Mouse (Mus musculus) liver, adult 2 months (tissue): ENCODE data around the gene Hnrnph2. TPM values are rescaled to one million over a fixed set of nuclear protein-coding genes. Genes with fewer than 3 reads are reported as not detected.

Source experiments
- DNase-seq: peaks from one replicate; pipeline ENCODE4 v3.0.0-alpha.2; 2011; ENCODE audit warnings: low read depth, low spot score; ENCODE audit errors: extremely low read depth
- H3K27ac ChIP-seq: fragments of 200-500 bp; replicated peaks from 2 replicates; pipeline ENCODE4 v1.5.1; 2012; ENCODE audit warnings: low read depth, mild to moderate bottlenecking, control low read depth, inconsistent platforms, low read length; ENCODE audit not compliant: insufficient read depth
- H3K27me3 ChIP-seq: fragments of 200-500 bp; 2 replicates; pipeline ENCODE4 v1.6.1; 2012; ENCODE audit warnings: mild to moderate bottlenecking, moderate library complexity, low read length, inconsistent platforms; ENCODE audit not compliant: control insufficient read depth, insufficient read depth
- H3K36me3 ChIP-seq: fragments of 200-500 bp; 2 replicates; pipeline ENCODE4 v1.6.1; 2012; ENCODE audit warnings: low read length, inconsistent platforms; ENCODE audit not compliant: control insufficient read depth, insufficient read depth
- H3K4me1 ChIP-seq: fragments of 200-500 bp; 2 replicates; pipeline ENCODE4 v1.6.1; 2011; ENCODE audit warnings: low read length; ENCODE audit not compliant: control insufficient read depth, insufficient read depth
- H3K4me3 ChIP-seq: fragments of 200-500 bp; 2 replicates; pipeline ENCODE4 v1.5.1; 2011; ENCODE audit warnings: low read depth, mild to moderate bottlenecking, control low read depth, low read length, moderate library complexity; ENCODE audit not compliant: insufficient read depth
- H3K79me2 ChIP-seq: fragments of 200-500 bp; 2 replicates; pipeline ENCODE4 v1.6.1; 2012; ENCODE audit warnings: inconsistent platforms, mild to moderate bottlenecking, low read length, moderate library complexity; ENCODE audit not compliant: control insufficient read depth, insufficient read depth
- H3K9ac ChIP-seq: fragments of 200-500 bp; 2 replicates; pipeline ENCODE4 v1.6.1; 2012; ENCODE audit warnings: low read depth, mild to moderate bottlenecking, control low read depth, inconsistent platforms, low read length
- CTCF ChIP-seq: fragments of 200-500 bp; IDR thresholded peaks from 2 replicates; pipeline ENCODE4 v1.5.1; 2011; ENCODE audit warnings: low read depth, low read length, control low read depth
- POLR2A ChIP-seq: fragments of 200-500 bp; IDR thresholded peaks from 2 replicates; pipeline ENCODE4 v1.6.1; 2011; ENCODE audit warnings: low read length, control low read depth; ENCODE audit not compliant: insufficient read depth; ENCODE audit errors: extremely low read depth
- WGBS: fragments of 180-500 bp; shearing (Covaris S2); methylation state at CpG from one replicate; pipeline ENCODE4 v1.1.7; 2018; 5-methylcytosine and 5-hydroxymethylcytosine counted together
- polyA plus RNA-seq: library from polyadenylated mRNA; depleted of rRNA; stranded (reverse); fragments of >200 nt; gene quantifications from 2 replicates; pipeline ENCODE4 v1.2.3, GENCODE M21; 2012
- total RNA-seq: library from RNA; depleted of rRNA; stranded (reverse); fragments of >200 nt; gene quantifications from 2 replicates; pipeline ENCODE4 v1.2.3, GENCODE M21; 2014

Hnrnph2 gene
- total and polyA plus RNA-seq, 2 experiments = 6.7 to 42.8 TPM

DNA sequence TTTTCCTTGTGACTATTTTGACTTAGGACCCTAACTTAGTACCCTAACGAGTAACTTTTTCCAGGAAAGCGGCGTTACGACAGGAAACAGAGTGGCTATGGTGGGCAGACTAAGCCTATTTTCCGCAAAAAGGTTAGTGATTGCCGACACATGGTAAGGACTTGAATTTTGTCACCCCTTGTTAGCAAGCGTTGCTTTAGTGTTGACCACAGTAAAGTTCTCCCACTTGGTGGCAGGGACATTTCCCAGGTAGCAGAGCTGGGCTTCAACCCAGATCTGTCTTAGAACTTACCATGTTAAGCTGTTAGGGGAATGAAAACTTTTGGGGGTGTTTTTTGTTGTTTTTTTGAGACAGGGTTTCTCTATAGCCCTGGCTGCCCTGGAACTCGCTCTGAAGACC lies 14.5 kb upstream of the Hnrnph2 start:
- Histone ChIP-seq H3K9ac (peak overlapping the region; percentile 59; the same call in 1 of the 2 replicates), H3K36me3 (peaks cover 13% of the 10 kb centered on the region), H3K4me1 (peaks cover 3% of the 10 kb centered on the region; the same call in 1 of the 2 replicates), H3K79me2 (no peaks in the 10 kb centered on the region), H3K27me3 (no peaks in the 10 kb centered on the region), H3K27ac (no peak overlapping the region), H3K4me3 (peak overlapping the region; percentile 19; the same call in 1 of the 2 replicates)
- no peak for TF ChIP-seq CTCF
- 13% methylated on average over 8 of the region's 8 CpGs for WGBS
- no peak for DNase-seq

DNA sequence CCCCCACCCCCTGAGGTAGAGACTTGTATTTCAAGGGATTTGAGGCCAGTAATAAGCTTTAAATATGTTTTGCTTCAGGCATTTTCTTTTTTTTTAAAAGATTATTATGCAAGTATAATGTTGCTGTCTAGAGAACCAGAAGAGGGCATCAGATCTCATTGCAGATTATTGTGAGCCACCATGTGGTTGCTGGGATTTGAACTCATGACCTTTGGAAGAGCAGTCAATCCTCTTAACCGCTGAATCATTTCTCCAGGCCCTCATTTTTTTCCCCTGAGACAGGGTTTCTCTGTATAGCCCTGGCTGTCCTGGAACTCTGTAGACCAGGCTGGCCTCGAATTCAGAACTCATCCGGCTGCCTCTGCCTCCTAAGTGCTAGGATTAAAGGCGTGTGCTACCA lies 12.7 kb upstream of the Hnrnph2 start:
- Histone ChIP-seq H3K27ac (no peak overlapping the region), H3K36me3 (peaks cover 13% of the 10 kb centered on the region), H3K4me1 (peaks cover 3% of the 10 kb centered on the region; the same call in 1 of the 2 replicates), H3K27me3 (no peaks in the 10 kb centered on the region), H3K9ac (no peak overlapping the region), H3K79me2 (no peaks in the 10 kb centered on the region), H3K4me3 (no peak overlapping the region)
- no peak for TF ChIP-seq POLR2A
- DNase-seq = no peak
- 88% methylated on average over 4 of the region's 4 CpGs for WGBS

DNA sequence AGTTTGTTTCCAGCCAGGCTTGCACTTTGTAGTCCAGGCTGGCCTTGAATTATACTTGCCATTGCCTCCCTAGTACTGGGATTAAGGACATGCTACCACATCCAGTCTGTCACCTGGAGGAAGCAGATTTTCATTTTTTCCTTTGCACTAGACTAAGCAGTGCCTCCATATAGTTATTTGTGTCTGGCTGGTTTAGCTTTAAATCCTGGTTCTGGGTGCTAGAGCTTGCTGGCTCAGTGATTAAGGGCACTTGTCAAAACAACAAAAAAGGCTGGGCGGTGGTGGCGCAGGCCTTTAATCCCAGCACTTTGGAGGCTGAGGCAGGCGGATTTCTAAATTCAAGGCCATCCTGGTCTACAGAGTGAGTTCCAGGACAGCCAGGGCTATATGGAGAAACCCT lies 12.0 kb upstream of the Hnrnph2 start:
- no peak for DNase-seq
- H3K79me2 ChIP-seq = no peaks in the 10 kb centered on the region
- no peak overlapping the region for H3K4me3 ChIP-seq
- H3K27me3 ChIP-seq = no peaks in the 10 kb centered on the region
- no peak overlapping the region for H3K9ac ChIP-seq
- TF ChIP-seq CTCF = no peak
- TF ChIP-seq POLR2A = no peak
- H3K36me3 ChIP-seq = peaks cover 13% of the 10 kb centered on the region
- 98% methylated on average over 3 of the region's 3 CpGs for WGBS
- no peak overlapping the region for H3K27ac ChIP-seq
- H3K4me1 ChIP-seq = peaks cover 3% of the 10 kb centered on the region; the same call in 1 of the 2 replicates

DNA sequence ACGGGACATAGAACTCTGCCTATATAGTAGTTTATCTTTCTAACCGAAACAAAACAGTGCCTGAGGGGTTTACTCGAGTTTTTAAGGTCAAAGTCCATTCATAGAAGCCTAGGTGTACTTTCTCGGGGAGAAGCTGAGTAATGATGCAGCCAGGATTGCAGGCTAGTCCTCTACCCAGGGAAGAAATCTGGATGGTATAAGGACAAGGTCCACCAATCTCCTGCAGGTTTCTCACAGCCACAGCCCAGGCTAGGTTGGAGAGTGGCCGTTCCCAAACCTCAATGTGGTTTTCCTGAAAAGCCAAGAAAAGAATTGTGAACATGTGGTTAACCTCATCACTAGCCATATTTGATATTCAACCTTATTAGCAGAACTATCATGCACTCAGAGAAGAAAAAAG lies 11.1 kb upstream of the Hnrnph2 start:
- no peaks in the 10 kb centered on the region for H3K79me2 ChIP-seq
- H3K27me3 ChIP-seq = no peaks in the 10 kb centered on the region
- no peak overlapping the region for H3K9ac ChIP-seq
- H3K27ac ChIP-seq = no peak overlapping the region
- H3K4me3 ChIP-seq = no peak overlapping the region
- WGBS = 22% methylated on average over 5 of the region's 5 CpGs
- TF ChIP-seq POLR2A = no peak
- TF ChIP-seq CTCF = no peak
- peaks cover 3% of the 10 kb centered on the region; the same call in 1 of the 2 replicates for H3K4me1 ChIP-seq
- peaks cover 13% of the 10 kb centered on the region for H3K36me3 ChIP-seq
- no peak for DNase-seq

DNA sequence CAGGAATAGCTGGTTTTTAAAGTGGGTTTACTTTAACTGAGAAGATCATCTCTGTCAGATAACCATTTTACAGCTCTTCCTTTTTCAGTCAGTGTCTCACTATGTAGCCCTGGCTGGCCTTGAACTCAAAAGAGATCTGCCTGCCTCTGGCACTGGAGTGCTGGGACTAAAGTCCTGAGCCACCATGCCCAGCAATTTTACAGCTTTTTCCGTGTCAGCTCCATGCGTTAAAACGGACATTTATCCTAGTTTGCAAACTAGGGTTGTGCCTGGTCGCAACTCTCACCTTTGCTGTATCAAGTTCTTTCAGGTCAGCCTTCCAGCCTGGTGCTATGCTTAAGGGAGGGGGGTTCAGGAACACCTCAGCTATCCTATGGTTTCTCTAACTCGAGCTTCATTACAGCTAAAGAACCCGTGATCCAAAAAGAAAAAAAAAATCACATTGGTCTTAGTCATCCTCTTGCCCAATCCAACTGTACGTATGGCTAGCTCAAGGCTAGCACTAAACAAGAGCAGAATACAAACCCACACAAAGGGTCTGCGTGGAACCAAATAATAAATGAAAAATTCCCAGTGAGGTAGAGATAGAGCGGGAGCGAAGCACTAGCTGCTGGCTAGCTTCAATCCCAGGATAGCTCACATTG lies 935 bp upstream of the Hnrnph2 start:
- Histone ChIP-seq H3K27ac (no peak overlapping the region), H3K36me3 (no peaks in the 10 kb centered on the region), H3K9ac (no peak overlapping the region; the same call in 1 of the 2 replicates), H3K4me3 (no peak overlapping the region; the same call in 1 of the 2 replicates), H3K27me3 (no peaks in the 10 kb centered on the region), H3K4me1 (peaks cover 3% of the 10 kb centered on the region), H3K79me2 (no peaks in the 10 kb centered on the region; the same call in 1 of the 2 replicates)
- WGBS = 6% methylated on average over 10 of the region's 10 CpGs
- DNase-seq = no peak
- no peak for TF ChIP-seq CTCF
- TF ChIP-seq POLR2A = no peak

DNA sequence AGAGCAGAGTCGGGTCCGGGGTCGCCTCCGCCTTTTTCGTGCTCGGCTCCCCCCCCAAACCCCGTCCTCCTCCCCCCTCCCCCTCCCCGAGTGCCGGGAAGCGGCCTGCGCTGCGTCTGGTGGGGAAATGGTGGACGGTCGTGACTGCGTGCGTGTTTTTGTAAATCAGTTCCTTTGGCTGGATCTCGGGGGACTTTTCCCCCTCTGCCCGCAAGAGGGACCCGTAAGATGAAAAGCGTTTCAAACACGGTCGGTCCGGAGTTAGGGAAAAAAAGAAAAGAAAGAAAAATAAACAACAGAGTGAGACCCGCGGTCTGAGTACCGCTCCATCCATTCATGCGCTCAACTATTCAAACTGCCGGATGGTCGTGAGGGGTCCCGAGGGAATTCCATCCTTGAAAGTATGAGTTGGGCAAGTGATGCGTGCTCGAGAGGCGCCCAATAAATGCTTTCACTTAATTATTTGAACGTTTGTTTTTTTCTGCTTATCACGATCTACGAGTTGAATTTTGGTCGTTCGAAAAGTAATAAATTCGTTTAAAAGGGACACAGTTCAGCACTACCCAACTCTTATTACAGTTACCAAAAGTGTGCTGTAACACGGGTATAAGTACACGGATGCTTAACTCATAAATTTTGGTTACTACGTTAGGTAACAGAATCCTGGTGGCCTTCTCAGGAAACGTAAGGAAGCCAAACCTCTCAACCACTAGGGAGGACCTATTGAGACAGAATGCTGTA lies 571 bp downstream of the Hnrnph2 start:
- Histone ChIP-seq H3K9ac (peak overlapping the region; percentile 86), H3K79me2 (no peaks in the 10 kb centered on the region; the same call in 1 of the 2 replicates), H3K4me1 (peaks cover 3% of the 10 kb centered on the region), H3K4me3 (peak overlapping the region; percentile 91), H3K36me3 (no peaks in the 10 kb centered on the region), H3K27me3 (no peaks in the 10 kb centered on the region), H3K27ac (peak overlapping the region; percentile 82)
- TF ChIP-seq POLR2A (no peak), CTCF (no peak)
- under 1% methylated on average over 35 of the region's 43 CpGs for WGBS
- peak; percentile 27 for DNase-seq
